Mouse (Mus musculus) heart, adult 2 months (tissue): ENCODE data around the gene Ptpn7.

Experiments used
- CTCF ChIP-seq: fragments of 200-600 bp; IDR thresholded peaks from 2 replicates; pipeline ENCODE4 v1.8.1; 2022; ENCODE audit warnings: antibody characterized with exemption, mild to moderate bottlenecking, moderate library complexity
- EP300 ChIP-seq: fragments of 200-500 bp; IDR thresholded peaks from 2 replicates; pipeline ENCODE4 v1.6.1; 2011; ENCODE audit warnings: low read depth, low read length, control low read depth; ENCODE audit not compliant: insufficient read depth

- TF ChIP-seq EP300 = no peak
- TF ChIP-seq CTCF = no peak
Measured at GRCm38 (mm10) chr1:135148996-135149395, 16.5 kb downstream of the Ptpn7 start.
